Mouse (Mus musculus) heart, embryonic 12.5 days (tissue): ENCODE results near the gene Dpp7. TPM values are rescaled to one million over a fixed set of nuclear protein-coding genes. Genes with fewer than 3 reads are reported as not detected.

ENCODE experiments used
- ATAC-seq: fragments of 200-750 bp; cut with Nextera tagmentation; 2 replicates; pipeline ENCODE4 v1.8.0; 2017; ENCODE audit warnings: moderate TSS enrichment, moderate library complexity; ENCODE audit not compliant: insufficient number of reproducible peaks, low FRiP score
- H3K27ac ChIP-seq: fragments of 300-500 bp; sonication (generic); 2 replicates; pipeline ENCODE4 v1.5.1; 2016; ENCODE audit warnings: mild to moderate bottlenecking, moderate library complexity; ENCODE audit not compliant: poor library complexity, severe bottlenecking
- H3K27me3 ChIP-seq: fragments of 300-500 bp; sonication (generic); replicated peaks from 2 replicates; pipeline ENCODE4 v1.6.1; 2016; ENCODE audit warnings: mild to moderate bottlenecking, moderate library complexity
- H3K36me3 ChIP-seq: fragments of 300-500 bp; sonication (generic); 2 replicates; pipeline ENCODE4 v1.6.1; 2016; ENCODE audit warnings: mild to moderate bottlenecking, moderate library complexity
- H3K4me1 ChIP-seq: fragments of 300-500 bp; sonication (generic); replicated peaks from 2 replicates; pipeline ENCODE4 v1.6.1; 2016; ENCODE audit warnings: mild to moderate bottlenecking
- H3K4me2 ChIP-seq: fragments of 300-500 bp; sonication (generic); 2 replicates; pipeline ENCODE4 v1.6.1; 2016; ENCODE audit warnings: mild to moderate bottlenecking, moderate library complexity
- H3K4me3 ChIP-seq: fragments of 300-500 bp; sonication (generic); 2 replicates; pipeline ENCODE4 v1.5.1; 2016; ENCODE audit warnings: mild to moderate bottlenecking
- H3K9ac ChIP-seq: fragments of 300-500 bp; sonication (generic); 2 replicates; pipeline ENCODE4 v1.6.1; 2016; ENCODE audit warnings: mild to moderate bottlenecking, moderate library complexity
- H3K9me3 ChIP-seq: fragments of 300-500 bp; sonication (generic); replicated peaks from 2 replicates; pipeline ENCODE4 v1.6.1; 2016; ENCODE audit warnings: mild to moderate bottlenecking, moderate library complexity
- WGBS: fragments of 180-500 bp; shearing (Covaris S2); methylation state at CpG from one replicate; pipeline ENCODE4 v1.1.7; 2016; 5-methylcytosine and 5-hydroxymethylcytosine counted together
- polyA plus RNA-seq: library from polyadenylated mRNA; unstranded; fragments of >200 nt; fragmentation: Nextera tagmentation; extraction: Ambion mirVana; gene quantifications from 2 replicates; pipeline ENCODE4 v1.2.1, GENCODE M21; 2016

Gene Dpp7
- polyA plus RNA-seq, 1 experiment from 2014 or later: 11.3 TPM

DNA sequence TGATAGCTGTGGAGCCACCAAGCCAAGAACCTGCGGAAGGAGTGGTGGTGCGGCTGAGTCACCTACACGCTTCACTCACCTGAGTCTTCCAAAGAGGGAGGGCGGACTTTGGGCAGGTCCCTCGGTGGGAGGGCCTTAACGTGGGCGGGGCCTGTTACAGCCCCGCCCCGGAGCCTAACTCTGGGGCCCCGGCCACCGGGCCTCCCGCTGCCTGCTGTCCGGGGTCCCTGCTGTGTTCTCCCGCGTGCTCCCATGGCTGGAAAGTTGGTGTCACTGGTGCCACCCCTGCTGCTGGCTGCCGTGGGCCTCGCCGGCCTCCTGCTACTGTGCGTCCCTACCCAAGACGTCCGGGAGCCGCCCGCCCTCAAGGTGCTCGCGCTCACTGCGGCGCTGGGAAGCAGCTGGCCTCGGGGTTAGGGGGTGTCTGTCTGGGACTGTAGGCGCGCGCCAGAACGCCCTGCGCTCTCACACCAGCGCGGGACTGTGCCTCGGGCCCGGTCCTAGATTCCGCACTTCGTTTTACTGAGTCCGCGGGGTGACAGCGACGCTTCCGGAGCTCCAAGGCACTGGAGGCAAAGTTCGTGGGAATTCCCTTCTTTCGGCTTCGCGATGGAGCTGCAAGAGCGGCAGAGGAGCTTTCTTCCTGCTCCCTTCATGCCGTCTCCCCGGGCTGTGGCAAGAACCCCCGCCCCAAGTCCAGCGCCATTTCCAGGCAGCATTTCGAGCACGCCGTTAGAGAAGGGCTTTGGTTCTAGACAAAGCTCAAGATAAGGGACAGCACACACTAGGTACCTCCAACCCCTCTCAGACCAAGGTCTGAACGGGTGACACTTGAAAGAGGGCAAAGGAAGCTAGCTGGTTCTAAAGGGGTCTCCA is 39.8 kb upstream of the Dpp7 start, which contains the start of gene Entpd2:
Gene Entpd2 (plus strand): TSS at position 154 of the 876 bp plus-strand sequence.
- no peaks in the 10 kb centered on the region for H3K36me3 ChIP-seq
- H3K27me3 ChIP-seq: peaks cover 89% of the 10 kb centered on the region
- peak within 1 kb of the TSS; percentile 45 for H3K4me3 ChIP-seq
- 0 out of 2 replicates have a peak, but pooled peaks have one; percentile 18 for ATAC-seq
- peaks cover 29% of the 10 kb centered on the region for H3K4me1 ChIP-seq
- no peaks in the 10 kb centered on the region for H3K9me3 ChIP-seq
- H3K27ac ChIP-seq: no peak within 1 kb of the TSS
- 1% methylated on average over 57 of the region's 57 CpGs for WGBS
- 0 out of 2 replicates have a peak within 1 kb of the TSS, but pooled peaks have one; percentile 36 for H3K9ac ChIP-seq
- H3K4me2 ChIP-seq: peak within 1 kb of the TSS; percentile 81

GRCm38 (mm10) chr2:25394281-25395221 is 38.4 kb upstream of the Dpp7 start:
- 42% methylated on average over 3 of the region's 3 CpGs for WGBS
- peak; percentile 43; the same call in 1 of the 2 replicates for ATAC-seq
- no peaks in the 10 kb centered on the region for H3K9me3 ChIP-seq
- H3K27me3 ChIP-seq: peaks cover 75% of the 10 kb centered on the region
- no peaks in the 10 kb centered on the region for H3K36me3 ChIP-seq
- H3K4me1 ChIP-seq: peaks cover 22% of the 10 kb centered on the region
- H3K4me2 ChIP-seq: no peak overlapping the region
- no peak overlapping the region for H3K27ac ChIP-seq
- H3K4me3 ChIP-seq: no peak overlapping the region
- H3K9ac ChIP-seq: no peak overlapping the region

GRCm38 (mm10) chr2:25391266-25391665 is 35.1 kb upstream of the Dpp7 start:
- H3K9ac ChIP-seq: no peak overlapping the region
- no peak overlapping the region for H3K4me3 ChIP-seq
- no peak overlapping the region for H3K4me2 ChIP-seq
- H3K9me3 ChIP-seq: no peaks in the 10 kb centered on the region
- H3K27ac ChIP-seq: no peak overlapping the region
- no peak for ATAC-seq
- H3K4me1 ChIP-seq: peaks cover 21% of the 10 kb centered on the region
- WGBS: 54% methylated on average over 5 of the region's 5 CpGs
- peaks cover 54% of the 10 kb centered on the region for H3K27me3 ChIP-seq
- no peaks in the 10 kb centered on the region for H3K36me3 ChIP-seq

- H3K4me1 ChIP-seq: no peaks in the 10 kb centered on the region
- no peak overlapping the region for H3K4me2 ChIP-seq
- peaks cover 29% of the 10 kb centered on the region for H3K27me3 ChIP-seq
- no peak for ATAC-seq
- H3K36me3 ChIP-seq: no peaks in the 10 kb centered on the region
- no peak overlapping the region for H3K27ac ChIP-seq
- no peaks in the 10 kb centered on the region for H3K9me3 ChIP-seq
- 53% methylated on average over 5 of the region's 5 CpGs for whole genome bisulfite sequencing
- no peak overlapping the region for H3K9ac ChIP-seq
- no peak overlapping the region for H3K4me3 ChIP-seq
Measured at GRCm38 (mm10) chr2:25384492-25384891, 28.3 kb upstream of the Dpp7 start.

DNA sequence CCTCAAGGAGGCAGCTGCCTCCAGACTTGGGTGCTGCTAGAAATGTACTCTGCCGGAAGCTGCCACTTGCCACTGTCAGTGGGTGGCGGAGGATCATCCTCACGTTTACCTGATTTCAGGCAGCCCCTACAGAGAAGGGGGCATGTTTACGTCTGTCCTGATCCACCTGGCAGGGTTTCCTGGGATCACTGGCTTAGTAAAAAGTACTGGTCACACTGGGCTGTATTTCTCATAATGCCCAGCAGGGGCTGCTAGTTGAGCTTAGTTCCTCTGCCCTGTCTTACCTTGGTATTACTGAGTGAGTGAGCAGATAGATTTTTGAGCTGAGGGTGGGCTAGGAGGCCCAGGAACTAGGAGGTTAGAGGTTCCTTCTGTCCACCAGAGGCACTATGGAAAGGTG is 20.4 kb upstream of the Dpp7 start:
- Histone ChIP-seq H3K4me1 (peaks cover 22% of the 10 kb centered on the region), H3K4me3 (no peak overlapping the region), H3K36me3 (peaks cover 22% of the 10 kb centered on the region), H3K4me2 (no peak overlapping the region), H3K27ac (no peak overlapping the region), H3K27me3 (peaks cover 11% of the 10 kb centered on the region), H3K9ac (no peak overlapping the region), H3K9me3 (no peaks in the 10 kb centered on the region)
- ATAC-seq: no peak
- WGBS: 57% methylated on average over 4 of the region's 4 CpGs

DNA sequence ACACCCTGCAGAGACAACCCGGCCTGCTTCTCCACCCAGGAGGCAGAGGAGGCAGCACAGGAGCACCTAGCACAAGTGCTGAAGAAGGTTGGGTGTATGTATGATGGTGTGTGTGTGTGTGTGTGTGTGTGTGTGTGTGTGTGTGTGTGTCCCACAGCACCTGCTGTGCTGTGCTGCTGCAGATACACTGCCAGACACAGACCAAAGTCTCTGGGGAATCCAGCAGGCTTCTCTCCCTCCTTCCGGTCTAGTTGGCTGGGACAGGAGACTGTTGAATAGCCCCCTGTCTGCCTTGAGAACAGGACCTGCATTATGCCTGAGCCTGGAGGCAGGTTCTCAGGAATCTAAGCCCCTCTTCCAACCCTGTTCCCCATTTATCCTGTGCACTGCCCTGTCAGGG is 17.3 kb upstream of the Dpp7 start:
- Histone ChIP-seq H3K4me2 (peak overlapping the region; percentile 92), H3K27me3 (peaks cover 23% of the 10 kb centered on the region), H3K4me3 (peak overlapping the region; percentile 58), H3K27ac (no peak overlapping the region), H3K9ac (peak overlapping the region; percentile 69), H3K9me3 (no peaks in the 10 kb centered on the region), H3K36me3 (peaks cover 22% of the 10 kb centered on the region), H3K4me1 (peaks cover 23% of the 10 kb centered on the region)
- WGBS: 39% methylated on average over 2 of the region's 2 CpGs
- no peak for ATAC-seq

- H3K27me3 ChIP-seq: peaks cover 23% of the 10 kb centered on the region
- H3K9me3 ChIP-seq: no peaks in the 10 kb centered on the region
- H3K4me1 ChIP-seq: peaks cover 23% of the 10 kb centered on the region
- peak overlapping the region; percentile 58 for H3K4me3 ChIP-seq
- H3K4me2 ChIP-seq: peak overlapping the region; percentile 92
- H3K9ac ChIP-seq: peak overlapping the region; percentile 69
- no peak overlapping the region for H3K27ac ChIP-seq
- peaks cover 21% of the 10 kb centered on the region for H3K36me3 ChIP-seq
- 2% methylated on average over 42 of the region's 42 CpGs for WGBS
- 0 out of 2 replicates have a peak, but pooled peaks have one; percentile 5 for ATAC-seq
Measured at GRCm38 (mm10) chr2:25372644-25373391, 16.7 kb upstream of the Dpp7 start.

GRCm38 (mm10) chr2:25371764-25372643 is 15.8 kb upstream of the Dpp7 start, which contains the start of gene Sapcd2:
Gene Sapcd2 (plus strand): TSS chr2:25372321.
- Histone ChIP-seq H3K27me3 (peaks cover 23% of the 10 kb centered on the region), H3K9ac (peak within 1 kb of the TSS; percentile 75), H3K27ac (peak within 1 kb of the TSS; percentile 61), H3K4me1 (peaks cover 23% of the 10 kb centered on the region), H3K36me3 (peaks cover 15% of the 10 kb centered on the region), H3K9me3 (no peaks in the 10 kb centered on the region), H3K4me3 (peak within 1 kb of the TSS; percentile 58), H3K4me2 (peak within 1 kb of the TSS; percentile 92)
- peak; percentile 90 for ATAC-seq
- WGBS: 1% methylated on average over 65 of the region's 65 CpGs

- ATAC-seq: no peak
- H3K4me1 ChIP-seq: peaks cover 27% of the 10 kb centered on the region
- no peak overlapping the region for H3K4me2 ChIP-seq
- no peaks in the 10 kb centered on the region for H3K36me3 ChIP-seq
- H3K9ac ChIP-seq: no peak overlapping the region
- H3K27me3 ChIP-seq: peaks cover 30% of the 10 kb centered on the region
- WGBS: 71% methylated on average over 3 of the region's 3 CpGs
- no peaks in the 10 kb centered on the region for H3K9me3 ChIP-seq
- H3K4me3 ChIP-seq: no peak overlapping the region
- no peak overlapping the region for H3K27ac ChIP-seq
Measured at GRCm38 (mm10) chr2:25369996-25370395, 13.8 kb upstream of the Dpp7 start.
